Mouse (Mus musculus) A20 (cell line): ENCODE measurements around the gene Tfcp2.
"Not testable (repeated sequence)": the region's sequence is repeated elsewhere in the genome, so short reads cannot be mapped to it uniquely, and the experiment has no call there.

ENCODE experiments used
- DNase-seq: peaks from one replicate; pipeline ENCODE4 v3.0.0-alpha.2; 2011; ENCODE audit warnings: low read depth, low spot score

Gene Tfcp2

GRCm38 (mm10) chr15:100557705-100558433 is 6.1 kb upstream of the Tfcp2 start:
- no peak for DNase-seq

GRCm38 (mm10) chr15:100556378-100556777 is 4.6 kb upstream of the Tfcp2 start:
- DNase-seq, result no peak

- no peak for DNase-seq
Observed at GRCm38 (mm10) chr15:100555965-100556364, 4.2 kb upstream of the Tfcp2 start.

GRCm38 (mm10) chr15:100550280-100550679 is 1.5 kb downstream of the Tfcp2 start:
- DNase-seq, result no peak

- DNase-seq, result peak; percentile 79
Observed at GRCm38 (mm10) chr15:100543651-100544030, 8.2 kb downstream of the Tfcp2 start.

GRCm38 (mm10) chr15:100542876-100543650 is 8.7 kb downstream of the Tfcp2 start:
- DNase-seq, result not testable (repeated sequence)

- no peak for DNase-seq
Observed at GRCm38 (mm10) chr15:100541426-100541825, 10.4 kb downstream of the Tfcp2 start.

- DNase-seq, result not testable (repeated sequence)
Observed at GRCm38 (mm10) chr15:100541001-100541400, 10.8 kb downstream of the Tfcp2 start.

GRCm38 (mm10) chr15:100539411-100539810 is 12.4 kb downstream of the Tfcp2 start:
- no peak for DNase-seq

GRCm38 (mm10) chr15:100537913-100538312 is 13.9 kb downstream of the Tfcp2 start:
- DNase-seq, result peak; percentile 76

GRCm38 (mm10) chr15:100527900-100528299 is 23.9 kb downstream of the Tfcp2 start:
- DNase-seq, result no peak

- no peak for DNase-seq
Observed at GRCm38 (mm10) chr15:100525405-100525804, 26.4 kb downstream of the Tfcp2 start.

GRCm38 (mm10) chr15:100520306-100520705 is 31.5 kb downstream of the Tfcp2 start:
- DNase-seq, result no peak

- DNase-seq, result no peak
Observed at GRCm38 (mm10) chr15:100515121-100515520, 36.7 kb downstream of the Tfcp2 start.

- no peak for DNase-seq
Observed at GRCm38 (mm10) chr15:100513387-100513786, 38.4 kb downstream of the Tfcp2 start.

GRCm38 (mm10) chr15:100510072-100510471 is 41.7 kb downstream of the Tfcp2 start:
- no peak for DNase-seq

- DNase-seq, result peak; percentile 81
Observed at GRCm38 (mm10) chr15:100508454-100509167, 43.2 kb downstream of the Tfcp2 start.

GRCm38 (mm10) chr15:100499506-100499905 is 52.3 kb downstream of the Tfcp2 start:
- DNase-seq, result not testable (repeated sequence)

GRCm38 (mm10) chr15:100495102-100495501 is 56.7 kb downstream of the Tfcp2 start, which contains the start of gene Csrnp2:
Csrnp2 (minus strand) TSS chr15:100495488.
- DNase-seq, result peak; percentile 93

- no peak for DNase-seq
Observed at GRCm38 (mm10) chr15:100494647-100495046, 57.2 kb downstream of the Tfcp2 start.

GRCm38 (mm10) chr15:100491966-100492365 is 59.8 kb downstream of the Tfcp2 start:
- no peak for DNase-seq

- DNase-seq, result no peak
Observed at GRCm38 (mm10) chr15:100489263-100489662, 62.5 kb downstream of the Tfcp2 start.
